Mouse (Mus musculus) right cerebral cortex, postnatal 4 days (tissue): ENCODE measurements around the gene Dnm1.

Experiments used
- DNase-seq: peaks from one replicate; pipeline ENCODE4 v3.0.0-alpha.2; 2022

Dnm1 gene

GRCm38 (mm10) chr2:32332159-32332558 lies 21.0 kb downstream of the Dnm1 start:
- DNase-seq, result no peak

DNA sequence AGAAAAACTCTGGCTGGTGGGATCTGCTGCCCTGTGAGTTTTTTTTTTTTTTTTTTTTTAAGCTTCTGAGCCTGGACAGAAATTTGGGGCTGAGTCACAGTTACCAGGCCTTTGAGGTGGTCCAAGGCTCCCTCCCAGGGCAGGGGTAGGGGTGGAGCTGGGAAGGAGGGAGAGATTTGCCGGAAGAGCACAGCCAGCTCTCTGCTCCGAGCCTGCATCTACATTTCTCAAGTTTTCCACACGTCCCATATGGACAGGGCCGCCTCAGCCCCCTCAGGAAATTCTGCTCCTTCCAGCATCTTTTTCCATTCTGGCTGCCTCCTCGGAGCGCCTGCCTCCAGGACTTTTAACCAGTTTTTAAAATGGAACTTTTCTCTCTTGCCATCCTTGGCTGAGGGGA lies 23.6 kb downstream of the Dnm1 start:
- DNase-seq, result no peak

- no peak for DNase-seq
These were observed 24.2 kb downstream of the Dnm1 start for GRCm38 (mm10) chr2:32328911-32329460.

DNA sequence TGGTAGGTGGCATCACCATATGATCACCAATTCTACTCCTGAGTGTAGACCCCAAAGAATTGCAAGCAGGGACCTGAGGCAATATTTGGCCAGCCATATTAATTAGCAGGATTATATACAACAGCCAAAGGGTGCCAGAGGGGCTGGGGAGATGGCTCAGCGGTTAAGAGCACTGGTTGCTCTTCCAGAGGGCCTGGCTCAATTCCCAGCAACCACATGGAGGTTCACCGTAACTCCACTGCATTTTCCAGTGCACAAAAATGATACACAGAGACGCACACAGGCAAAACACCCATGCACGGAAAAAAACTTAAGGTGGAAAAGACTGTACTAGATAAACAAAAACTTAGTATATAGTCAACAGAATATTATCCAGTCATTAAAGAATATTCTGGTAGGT lies 25.9 kb downstream of the Dnm1 start:
- no peak for DNase-seq

- no peak for DNase-seq
These were observed 27.8 kb downstream of the Dnm1 start for GRCm38 (mm10) chr2:32325342-32325741.

- DNase-seq, result no peak
These were observed 28.8 kb downstream of the Dnm1 start for GRCm38 (mm10) chr2:32324322-32324721.

DNA sequence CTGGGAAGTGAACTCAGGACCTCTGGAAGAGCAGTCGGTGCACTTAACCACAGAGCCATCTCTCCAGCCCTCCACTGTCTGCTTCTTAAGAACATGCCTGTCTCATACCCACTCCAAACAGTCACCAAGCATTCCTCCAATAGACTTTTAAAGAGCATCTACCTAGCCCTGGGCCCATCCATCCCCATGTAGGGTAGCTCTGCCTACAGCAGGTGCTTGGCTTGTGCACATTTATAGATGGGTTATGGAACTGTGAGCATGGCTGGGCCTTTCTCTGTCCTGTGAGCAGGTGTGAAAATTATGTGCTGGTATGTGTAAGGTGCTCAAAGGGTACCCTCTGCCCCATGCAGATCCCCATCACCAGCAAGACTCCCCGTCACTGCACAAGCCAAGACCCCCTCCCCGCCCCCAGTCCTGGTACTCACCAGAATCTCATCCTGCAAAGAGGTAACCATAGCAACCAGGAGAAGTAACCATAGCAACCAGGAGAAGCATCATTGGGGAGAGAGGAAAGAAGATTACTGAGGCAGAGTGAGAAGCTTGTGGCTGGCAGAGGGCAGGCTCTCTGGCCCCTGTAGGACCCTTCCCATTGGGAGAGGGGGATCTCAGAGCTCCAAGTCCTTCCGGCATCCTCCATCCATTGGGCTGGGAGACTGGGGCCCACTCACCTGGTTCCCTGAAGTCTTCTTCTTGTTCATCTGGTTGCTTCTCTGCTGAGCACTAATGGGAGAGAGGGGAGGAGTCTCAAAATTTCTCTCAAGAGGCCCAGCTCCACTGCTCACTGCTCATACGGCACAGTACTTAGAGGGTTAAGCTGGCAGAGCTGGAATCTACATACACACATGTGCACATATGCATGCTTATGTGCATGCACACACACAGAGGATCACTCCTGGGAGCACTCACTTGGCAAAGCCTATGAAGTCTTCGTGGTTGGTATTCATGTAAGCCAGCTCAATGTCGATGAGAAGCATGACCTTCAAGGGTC lies 30.1 kb downstream of the Dnm1 start:
- peak; percentile 55 for DNase-seq

GRCm38 (mm10) chr2:32321591-32322298 lies 31.4 kb downstream of the Dnm1 start:
- no peak for DNase-seq

- DNase-seq, result no peak
These were observed 32.4 kb downstream of the Dnm1 start for GRCm38 (mm10) chr2:32320721-32321120.

DNA sequence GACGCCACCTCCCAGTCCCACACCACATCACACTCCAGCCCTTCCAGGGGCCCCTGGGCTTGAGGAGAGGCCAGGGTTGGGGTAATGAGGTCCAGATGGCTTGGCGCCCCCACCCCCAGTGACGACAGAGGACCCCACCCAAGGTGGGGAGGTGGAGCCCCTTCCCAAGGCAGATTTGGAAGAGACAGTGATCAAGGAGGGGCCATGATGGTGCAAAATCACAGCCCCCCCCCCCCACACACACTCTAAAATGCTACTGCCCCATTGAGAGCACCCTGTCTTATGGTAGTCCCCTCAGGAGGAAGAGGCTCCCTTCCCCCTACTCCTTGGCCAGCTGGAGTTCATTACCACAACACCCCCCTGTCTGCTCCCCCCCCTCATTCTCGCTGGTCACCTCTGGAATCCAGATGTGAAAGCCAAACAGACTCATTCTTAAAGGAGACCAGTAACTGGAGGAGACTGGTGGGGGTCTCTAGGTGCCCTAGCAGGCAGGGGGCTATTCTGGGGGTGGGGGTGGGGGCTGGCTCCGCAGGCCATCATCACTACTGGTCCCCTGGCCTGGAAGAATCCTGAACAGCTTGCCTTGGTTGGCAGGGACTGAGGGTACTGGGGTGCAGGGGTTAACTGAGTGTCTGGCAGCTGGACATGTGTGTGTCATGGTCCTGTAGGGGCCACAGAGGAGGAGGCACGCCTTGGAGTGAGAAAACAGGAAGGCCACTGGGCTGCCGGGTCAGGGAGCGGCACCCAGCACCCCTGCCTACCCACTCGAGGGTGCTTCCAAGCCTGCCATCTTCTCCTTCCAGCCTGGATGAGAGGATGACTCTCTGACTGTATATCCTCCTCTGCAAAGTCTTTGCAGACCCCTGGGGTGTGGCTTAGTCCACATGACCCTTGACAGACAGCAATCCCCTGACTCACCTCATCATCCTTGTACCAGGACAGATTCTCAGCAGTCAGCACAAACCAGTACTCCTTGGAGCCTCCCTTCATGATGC lies 33.3 kb downstream of the Dnm1 start:
- DNase-seq, result no peak

- DNase-seq, result no peak
These were observed 34.2 kb downstream of the Dnm1 start for GRCm38 (mm10) chr2:32318709-32319585.

GRCm38 (mm10) chr2:32317791-32318417 lies 35.2 kb downstream of the Dnm1 start:
- DNase-seq, result no peak

DNA sequence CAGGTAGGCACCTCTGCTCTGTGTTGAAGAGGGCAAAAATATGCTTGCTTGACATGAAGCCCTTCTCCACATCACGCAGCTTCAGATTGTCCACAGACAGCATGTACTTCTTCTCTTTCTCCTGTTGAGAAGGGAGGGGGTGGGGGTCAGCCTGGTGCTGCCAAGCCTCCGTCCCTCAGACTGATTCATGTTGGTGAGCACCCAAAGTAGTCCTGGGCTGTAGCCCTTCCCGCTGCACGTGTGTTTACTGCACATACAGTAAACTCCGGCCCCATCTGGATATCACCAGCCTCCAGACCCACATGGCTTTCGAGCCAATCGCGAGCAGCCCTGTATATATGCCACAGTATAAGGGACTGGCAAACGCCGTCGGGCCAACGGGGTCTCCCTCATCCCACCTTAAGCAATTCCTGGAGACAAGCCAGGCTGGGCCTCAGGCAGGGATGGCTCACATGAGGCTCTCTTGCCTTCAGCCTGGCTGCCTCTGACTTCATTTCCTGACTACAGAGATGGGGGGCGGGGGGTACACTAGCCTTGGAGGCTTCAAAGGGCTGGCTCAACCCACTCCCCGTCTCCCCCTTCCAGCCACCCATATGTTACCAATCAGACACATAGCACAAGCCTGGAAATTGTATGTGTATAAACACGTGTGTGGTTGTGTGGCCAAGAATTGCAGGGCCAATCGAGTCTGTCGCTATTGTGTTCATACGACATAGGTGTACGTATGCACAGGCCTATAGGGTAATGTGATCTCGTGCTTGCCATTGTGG lies 36.1 kb downstream of the Dnm1 start:
- DNase-seq, result no peak

- DNase-seq, result no peak
These were observed 37.4 kb downstream of the Dnm1 start for GRCm38 (mm10) chr2:32315751-32316150.

- DNase-seq, result no peak
These were observed 38.3 kb downstream of the Dnm1 start for GRCm38 (mm10) chr2:32314831-32315230.

- peak; percentile 82 for DNase-seq
These were observed 40.7 kb downstream of the Dnm1 start for GRCm38 (mm10) chr2:32312318-32312964.

- DNase-seq, result no peak
These were observed 41.5 kb downstream of the Dnm1 start for GRCm38 (mm10) chr2:32311443-32312317.

- DNase-seq, result no peak
These were observed 42.9 kb downstream of the Dnm1 start for GRCm38 (mm10) chr2:32310096-32310845.
